Mouse (Mus musculus) stomach, postnatal 0 days (tissue): Measurements from ENCODE around the gene Aire.

ENCODE experiments used
- CTCF ChIP-seq: IDR thresholded peaks from 2 replicates; pipeline ENCODE4 v1.5.1; 2016; ENCODE audit warnings: antibody characterized with exemption, low read depth, mild to moderate bottlenecking, moderate library complexity
- EP300 ChIP-seq: optimal IDR thresholded peaks from 2 replicates; pipeline ENCODE3; 2016; ENCODE audit warnings: antibody characterized with exemption

GRCm38 (mm10) chr10:78042096-78042495 lies 1.3 kb downstream of the Aire start:
- no peak for TF ChIP-seq CTCF
- TF ChIP-seq EP300: no peak
